Mouse (Mus musculus): ENCODE data around the gene Tesmin.

Gene Tesmin

GRCm38 (mm10) chr19:3447348-3447747 is 58.7 kb downstream of the Tesmin start:
- DNase-seq (ENCODE audit: low spot score), result no peak

DNA sequence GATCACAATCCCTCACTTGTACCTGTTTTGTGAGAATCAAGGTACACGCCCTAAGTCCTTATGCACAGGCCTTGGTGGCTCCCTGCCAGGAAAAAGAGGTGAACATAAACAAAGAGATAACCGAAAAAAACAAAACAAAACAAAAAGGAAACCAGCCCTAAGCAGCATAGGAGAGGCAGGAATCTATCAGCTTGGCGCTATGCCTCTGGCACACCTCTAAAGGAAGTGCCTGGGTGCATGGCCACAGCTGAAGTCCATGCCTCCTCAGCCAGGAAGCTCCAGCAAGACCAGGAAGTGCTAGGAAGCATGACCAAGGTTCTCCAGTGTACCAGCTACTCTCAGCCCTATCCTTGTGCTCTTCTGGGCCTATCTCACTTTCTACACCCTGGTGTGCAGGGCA is 60.6 kb downstream of the Tesmin start:
- DNase-seq (ENCODE audit: low spot score), result no peak

DNA sequence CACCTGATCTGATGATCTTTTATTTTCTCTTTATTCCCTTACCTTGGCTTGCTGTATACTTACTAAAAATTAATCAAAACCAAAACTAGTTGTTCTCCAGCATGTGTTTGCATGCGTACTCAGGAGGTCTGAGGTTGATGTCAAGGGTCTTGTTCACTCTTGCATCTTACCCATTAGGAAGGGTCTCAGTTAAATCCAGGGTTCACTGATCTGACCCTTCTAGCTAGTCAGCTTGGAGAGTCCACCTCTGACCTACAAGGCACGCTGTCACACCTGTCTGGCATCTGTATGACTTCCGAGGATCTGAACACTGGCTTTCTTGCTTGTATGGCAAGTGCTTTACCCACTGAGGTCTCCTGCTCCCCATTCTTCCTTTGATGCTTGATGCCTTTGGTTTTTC is 62.1 kb downstream of the Tesmin start:
- DNase-seq (ENCODE audit: low spot score), result no peak

GRCm38 (mm10) chr19:3451170-3451569 is 62.5 kb downstream of the Tesmin start:
- peak; percentile 45 for DNase-seq (ENCODE audit: low spot score)

DNA sequence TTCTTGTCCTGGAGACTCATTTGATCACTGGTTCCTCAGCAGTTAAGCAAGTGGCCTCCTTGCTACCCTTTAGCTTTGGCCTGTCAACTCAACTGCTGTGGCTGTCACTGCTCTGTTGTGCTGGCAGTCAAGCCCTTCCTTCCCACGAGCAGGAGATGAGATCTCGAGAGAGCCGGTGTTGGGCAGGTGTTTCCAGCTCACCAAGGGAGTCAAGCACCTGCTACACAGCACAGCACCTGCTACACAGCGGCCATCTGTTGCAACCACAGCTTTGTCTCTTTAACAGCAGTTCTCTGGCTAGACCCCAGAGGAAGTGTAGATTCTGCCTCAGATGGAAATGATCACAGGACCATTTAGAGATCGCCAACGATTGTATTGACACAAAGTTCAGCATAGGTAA is 63.0 kb downstream of the Tesmin start:
- no peak for DNase-seq (ENCODE audit: low spot score)
